Mouse (Mus musculus) gastrocnemius, postnatal 10 days (tissue): ENCODE results near the gene Nfasc. TPM values are rescaled to one million over a fixed set of nuclear protein-coding genes. Genes with fewer than 3 reads are reported as not detected.

Experiments used
- DNase-seq: peaks from one replicate; pipeline ENCODE4 v3.0.0; 2021; ENCODE audit warnings: mixed read lengths
- total RNA-seq, 2 experiments: library from RNA; stranded (reverse); gene quantifications; 2 replicates each; pipeline ENCODE4 v1.2.3; 2021

The Nfasc gene
- total RNA-seq, 2 experiments from 2014 or later = 1.9 TPM

DNA sequence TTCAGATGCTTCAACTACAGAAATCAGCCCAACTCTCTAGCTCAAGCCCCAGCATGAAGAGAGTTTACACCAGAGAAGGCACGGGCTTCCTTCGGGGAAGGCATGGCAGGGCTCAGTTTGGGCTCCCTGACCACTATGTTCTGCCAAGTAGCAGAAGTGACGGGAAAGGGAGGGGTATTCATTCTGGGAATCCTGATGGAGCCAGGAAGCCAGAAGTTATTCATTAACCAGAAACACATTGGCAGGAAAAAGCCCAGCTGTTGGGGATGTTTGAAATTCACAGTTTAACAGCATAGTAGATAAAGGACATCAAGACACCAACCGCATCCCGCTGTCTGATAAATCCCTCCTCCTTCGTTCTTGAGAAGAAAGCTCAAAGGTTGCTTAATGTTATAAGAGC lies 93.6 kb downstream of the Nfasc start:
- no peak for DNase-seq

GRCm38 (mm10) chr1:132641049-132641795 lies 100.4 kb downstream of the Nfasc start:
- DNase-seq = no peak

GRCm38 (mm10) chr1:132640256-132640655 lies 101.3 kb downstream of the Nfasc start:
- no peak for DNase-seq

GRCm38 (mm10) chr1:132637346-132637745 lies 104.3 kb downstream of the Nfasc start:
- DNase-seq = no peak

GRCm38 (mm10) chr1:132629611-132630370 lies 111.8 kb downstream of the Nfasc start:
- DNase-seq = peak; percentile 39

DNA sequence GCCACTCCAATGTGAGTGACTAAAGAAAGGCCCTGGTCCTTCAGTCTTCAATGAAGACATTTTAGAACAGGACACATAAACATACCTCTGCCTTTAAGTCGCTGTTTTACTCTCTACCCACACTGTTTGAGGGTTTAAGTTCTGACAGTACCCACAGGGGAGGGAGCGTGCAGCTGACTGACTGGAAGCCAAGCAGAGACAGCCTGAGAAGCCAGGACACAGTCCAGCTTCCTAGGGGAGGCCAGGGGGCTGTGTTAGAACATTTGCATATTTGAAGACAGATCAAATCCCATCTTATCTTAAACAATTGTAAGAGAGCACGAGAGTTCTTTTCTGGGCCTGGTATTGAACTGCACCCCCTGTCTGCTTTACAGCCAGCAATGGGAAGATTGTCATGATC lies 113.0 kb downstream of the Nfasc start:
- no peak for DNase-seq

DNA sequence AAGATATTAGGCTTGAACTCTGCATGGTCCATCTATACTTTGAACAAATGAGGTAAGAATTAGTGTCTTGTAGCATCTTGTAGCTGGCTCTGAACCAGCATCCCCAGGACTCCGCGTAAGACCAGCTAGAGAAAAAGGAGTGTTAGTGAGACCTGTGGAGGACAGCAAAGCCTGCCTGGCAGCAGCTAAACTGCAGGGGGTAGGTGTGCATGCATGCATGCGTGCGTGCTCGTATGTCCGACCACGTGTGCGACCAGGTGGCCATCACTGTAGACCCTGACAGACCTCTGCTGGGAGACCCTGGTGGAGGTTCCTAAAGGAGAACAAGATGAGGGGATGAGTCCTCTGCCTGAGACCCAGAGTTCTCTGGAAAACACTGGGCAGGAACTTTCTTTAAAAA lies 113.4 kb downstream of the Nfasc start:
- no peak for DNase-seq

- DNase-seq = no peak
These were observed 115.4 kb downstream of the Nfasc start for GRCm38 (mm10) chr1:132626125-132626756.

DNA sequence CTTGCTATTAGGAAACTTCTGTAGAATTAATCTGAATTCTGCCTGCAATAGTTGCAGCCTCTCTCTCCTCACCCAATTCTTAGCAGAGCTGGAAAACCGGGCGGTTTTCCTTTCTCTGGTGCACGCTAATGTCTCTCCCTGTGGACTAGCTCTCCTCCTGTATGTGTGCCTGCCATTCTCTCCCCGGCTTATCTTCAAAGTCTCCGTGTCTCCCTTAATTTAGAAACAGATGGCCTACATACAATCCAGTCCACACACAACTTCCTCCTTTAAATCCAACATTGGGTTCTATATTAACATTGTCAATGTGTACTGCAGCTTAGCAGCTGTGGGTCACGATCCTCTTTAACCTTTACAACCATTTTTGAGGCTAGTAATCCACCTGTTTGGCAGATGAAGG lies 116.6 kb downstream of the Nfasc start:
- DNase-seq = no peak

DNA sequence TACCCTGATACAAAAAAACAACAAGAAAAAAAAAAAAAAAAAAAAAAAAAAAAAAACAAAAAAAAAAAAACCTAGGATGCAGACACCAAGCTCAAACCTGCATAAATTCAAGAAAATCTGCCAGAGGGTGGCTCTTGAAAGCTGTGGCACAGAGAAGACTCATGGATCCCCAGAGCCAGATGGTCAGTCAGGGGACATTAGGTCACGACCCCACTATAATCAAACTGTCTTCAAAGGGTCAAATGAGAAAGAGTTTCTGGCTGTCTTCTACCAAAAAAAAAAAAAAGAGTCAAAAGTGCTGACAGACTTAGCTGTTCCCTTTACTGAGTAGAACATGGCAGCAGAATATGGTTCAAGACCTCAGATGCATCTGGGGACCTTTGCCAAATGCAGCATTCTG lies 117.1 kb downstream of the Nfasc start:
- DNase-seq = no peak

DNA sequence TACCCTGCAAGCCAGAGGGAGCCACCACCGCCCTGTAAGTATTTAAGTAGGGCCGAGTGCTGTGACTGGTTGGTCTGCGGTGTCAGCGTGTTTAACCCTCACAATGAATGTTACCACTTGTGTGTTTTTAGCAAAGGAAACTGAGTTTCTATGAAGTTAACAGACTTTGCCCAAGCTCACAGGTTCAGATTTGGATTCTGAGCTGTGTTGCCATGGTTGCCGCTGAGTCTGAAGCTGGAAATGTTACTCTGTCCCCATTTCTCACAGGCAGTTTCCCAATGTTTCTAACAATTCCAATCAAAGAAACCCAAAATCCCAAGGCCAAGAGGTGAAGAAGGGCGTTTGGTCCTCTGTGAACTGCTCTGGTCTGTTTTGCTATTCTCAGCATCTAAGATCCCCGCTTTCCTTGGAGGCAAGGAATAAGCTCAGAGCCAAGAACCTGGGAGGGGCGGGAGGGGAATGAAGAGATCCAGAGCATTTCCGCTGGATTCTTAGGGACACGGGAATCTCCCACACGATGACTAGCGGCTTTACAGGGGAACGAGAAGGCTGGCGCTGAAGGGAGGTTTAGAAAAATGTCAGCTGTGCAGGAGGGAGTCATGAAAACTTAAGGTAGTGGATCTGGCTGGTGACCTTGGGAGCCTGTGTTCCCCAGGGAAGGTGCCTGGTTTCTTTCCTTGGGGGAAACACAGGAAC lies 117.8 kb downstream of the Nfasc start:
- DNase-seq = no peak

GRCm38 (mm10) chr1:132612066-132612465 lies 129.5 kb downstream of the Nfasc start:
- no peak for DNase-seq

GRCm38 (mm10) chr1:132609048-132609634 lies 132.5 kb downstream of the Nfasc start:
- DNase-seq = peak; percentile 65

- DNase-seq = no peak
These were observed 139.4 kb downstream of the Nfasc start for GRCm38 (mm10) chr1:132602161-132602560.

DNA sequence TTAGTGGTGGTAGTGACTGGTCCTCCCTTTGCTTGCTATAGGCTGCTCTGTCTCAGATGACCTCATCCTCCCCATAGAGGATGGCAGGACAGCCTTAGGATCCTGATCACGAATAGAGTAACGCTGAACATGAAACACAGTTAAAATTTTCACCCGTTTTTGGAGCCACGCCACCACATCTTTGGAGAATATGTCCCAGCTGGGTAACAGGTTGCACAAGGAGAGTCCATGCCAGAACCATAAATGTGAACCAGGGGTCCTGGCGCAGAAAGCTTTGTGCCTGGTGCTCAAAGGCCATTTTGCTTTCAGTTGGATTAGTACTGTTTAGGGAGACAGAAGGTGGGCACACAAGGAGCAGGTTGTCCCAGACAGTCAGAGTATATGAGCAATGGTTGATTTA lies 143.6 kb downstream of the Nfasc start:
- no peak for DNase-seq

DNA sequence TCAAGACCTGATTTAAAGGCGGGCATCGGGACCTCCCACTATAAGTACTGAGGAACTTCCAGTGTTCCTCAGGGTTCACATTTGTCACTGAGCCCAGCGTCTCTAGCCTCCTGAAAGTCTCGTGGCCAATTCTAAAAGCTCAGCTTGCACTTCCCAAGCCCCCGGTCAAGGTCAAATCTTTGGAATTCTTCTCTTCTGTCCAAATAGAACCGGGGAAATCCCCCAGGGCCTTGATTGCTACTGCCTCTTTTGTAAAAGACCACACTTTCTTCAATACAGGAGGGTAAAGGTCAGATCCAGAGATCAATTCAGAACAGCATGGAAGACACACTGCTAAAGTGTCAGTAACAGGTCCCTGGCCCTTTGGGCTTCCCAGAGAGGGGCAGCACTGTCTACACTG lies 145.9 kb downstream of the Nfasc start:
- DNase-seq = no peak

GRCm38 (mm10) chr1:132594587-132594986 lies 147.0 kb downstream of the Nfasc start:
- DNase-seq = peak; percentile 75

DNA sequence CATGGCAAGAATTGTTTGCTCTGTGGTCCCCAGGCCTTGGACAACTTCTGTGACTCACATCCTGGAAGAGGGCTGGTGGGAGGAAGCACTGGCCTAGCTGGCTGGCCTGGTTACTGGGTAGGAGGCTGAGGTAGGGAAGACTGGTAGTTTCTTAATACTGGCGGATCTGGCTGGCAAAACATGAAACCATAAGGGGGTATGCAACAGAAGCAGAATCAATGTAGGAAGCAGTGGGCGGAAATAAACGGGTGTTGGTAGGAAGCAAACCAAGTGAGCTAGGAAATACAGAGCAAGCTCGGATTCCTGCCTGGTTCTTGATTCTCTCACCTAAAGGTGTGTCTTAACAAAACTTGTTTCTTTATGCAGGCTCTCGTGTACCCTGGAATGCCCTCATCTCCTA lies 149.5 kb downstream of the Nfasc start:
- no peak for DNase-seq

DNA sequence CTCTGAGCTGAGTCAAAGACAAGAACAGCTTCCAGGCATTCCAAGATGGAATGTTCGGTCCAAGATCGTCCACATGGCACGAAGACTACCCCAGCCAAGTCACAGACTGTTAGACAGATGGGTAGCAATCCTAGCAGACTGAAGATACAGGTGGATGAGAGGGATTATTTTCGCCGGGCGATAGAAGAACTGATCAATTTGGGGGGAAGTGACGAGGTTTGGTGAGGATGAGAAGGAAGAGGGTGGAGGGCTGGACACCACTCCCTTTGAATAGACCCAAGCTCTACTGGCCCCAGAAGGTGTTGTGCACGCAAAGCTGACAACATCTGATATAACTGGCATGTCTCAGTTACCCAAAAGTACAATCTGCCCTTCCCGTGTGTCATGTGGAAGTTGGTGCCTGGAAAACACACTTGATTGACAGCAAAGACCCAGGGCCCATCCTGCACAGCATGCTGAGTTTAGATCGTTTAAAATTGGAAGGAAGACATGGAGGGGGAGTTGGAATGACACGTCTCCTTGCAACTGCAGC lies 150.1 kb downstream of the Nfasc start:
- DNase-seq = no peak

- DNase-seq = no peak
These were observed 154.9 kb downstream of the Nfasc start for GRCm38 (mm10) chr1:132586679-132587201.

DNA sequence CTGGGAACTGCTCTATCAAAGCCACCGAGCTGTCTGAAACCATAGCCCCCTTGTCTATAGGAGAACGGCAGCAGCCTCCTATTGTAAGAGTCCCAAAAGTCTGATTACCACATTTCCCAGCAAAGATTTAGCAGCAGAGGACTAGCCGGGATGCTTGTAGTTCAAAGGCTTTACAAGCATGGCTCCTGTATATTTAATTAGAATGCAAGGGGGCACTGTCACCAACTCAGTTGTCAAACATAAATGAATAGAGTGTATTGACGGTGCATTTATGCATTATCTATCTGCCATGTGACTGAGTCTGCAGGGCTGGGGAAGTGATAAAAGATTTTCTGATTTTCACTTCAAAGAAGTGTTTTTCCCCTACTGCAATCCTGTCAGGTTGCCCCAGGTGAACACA lies 156.2 kb downstream of the Nfasc start:
- no peak for DNase-seq
